Mouse (Mus musculus): ENCODE data around the gene Smyd4.
"Not testable (repeated sequence)": the region's sequence is repeated elsewhere in the genome, so short reads cannot be mapped to it uniquely, and the experiment has no call there.

Gene Smyd4

GRCm38 (mm10) chr11:75346556-75347187, 1.6 kb upstream of the Smyd4 start:
- no peak for DNase-seq

DNA sequence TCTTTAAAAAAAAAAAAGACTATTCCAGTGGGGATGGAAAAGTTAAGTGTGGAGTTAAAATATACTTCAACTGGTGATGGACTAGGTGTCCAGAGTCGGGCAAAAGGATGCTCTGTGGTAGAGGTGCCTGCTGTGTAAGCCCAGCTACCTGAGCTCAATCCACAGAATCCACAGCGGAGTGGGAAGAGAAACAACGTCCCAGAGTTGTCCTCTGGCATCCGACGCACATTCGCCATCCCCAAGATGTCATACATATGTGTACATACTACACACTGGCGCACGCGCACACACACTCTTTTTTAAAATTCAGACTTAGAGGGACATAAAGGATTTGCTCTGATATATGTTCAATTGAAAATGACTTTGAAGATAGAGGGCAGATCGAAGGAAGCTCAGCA, 1.0 kb upstream of the Smyd4 start:
- no peak for DNase-seq

DNA sequence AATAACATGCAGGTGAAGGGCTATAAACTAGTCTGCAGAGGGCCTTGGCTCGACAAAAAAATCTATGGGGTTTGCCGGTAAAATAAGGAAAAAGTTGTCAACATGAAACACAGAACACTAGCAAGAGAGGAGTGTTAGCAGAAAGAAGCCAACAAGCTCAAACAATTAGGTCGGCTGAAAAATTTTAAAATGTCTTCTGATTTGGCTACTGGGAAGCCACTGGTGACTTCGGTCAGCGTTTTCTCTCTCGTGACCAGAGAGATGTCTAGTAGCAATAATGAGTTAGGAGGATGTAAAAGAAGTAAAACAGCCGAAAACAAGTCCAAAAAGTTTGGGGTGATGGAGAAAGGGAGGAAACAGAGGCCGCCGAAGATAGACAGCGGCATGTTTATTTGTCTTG, 637 bp upstream of the Smyd4 start:
- DNase-seq: no peak

- DNase-seq: no peak
These were observed 643 bp downstream of the Smyd4 start for GRCm38 (mm10) chr11:75348890-75349261.

DNA sequence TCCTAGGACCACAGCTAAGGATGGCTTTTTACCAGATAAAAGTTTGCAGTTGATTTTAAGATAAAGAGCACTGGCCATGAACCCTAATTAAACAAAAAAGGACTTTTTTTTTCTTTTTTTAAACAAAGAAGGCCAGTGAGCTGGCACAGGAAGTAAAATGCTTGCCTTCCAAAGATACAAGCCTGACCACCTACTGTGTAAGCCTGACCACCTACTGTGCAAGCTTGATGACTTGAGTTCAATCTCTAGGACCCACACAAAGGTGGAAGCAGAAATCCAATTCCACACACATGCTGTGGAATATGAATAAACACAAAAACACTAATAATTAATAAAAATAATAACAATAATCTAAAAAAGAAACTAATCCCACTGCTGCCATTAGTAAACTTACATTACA, 3.0 kb downstream of the Smyd4 start:
- no peak for DNase-seq

DNA sequence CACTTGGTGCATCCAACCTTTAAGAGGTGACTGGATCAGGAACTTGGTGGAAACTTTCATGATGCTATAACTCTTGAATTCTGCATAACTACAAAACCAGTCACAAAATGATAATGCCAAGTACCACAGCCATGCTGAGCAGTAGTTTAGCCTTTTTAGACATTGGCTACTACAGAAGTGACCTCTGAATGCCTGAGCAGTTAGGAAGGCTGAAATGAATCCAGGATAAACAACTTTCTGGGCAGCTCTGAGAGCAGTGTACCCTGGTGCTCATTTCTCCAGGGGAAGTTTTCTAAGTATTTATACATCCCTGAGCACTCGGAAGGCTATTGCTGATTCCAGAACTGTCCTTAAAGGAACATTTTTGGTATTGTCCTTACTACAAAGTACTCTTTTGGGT, 7.2 kb downstream of the Smyd4 start:
- DNase-seq: no peak

- DNase-seq: no peak
These were observed 28.9 kb downstream of the Smyd4 start for GRCm38 (mm10) chr11:75377125-75377524.

- not testable (repeated sequence) for DNase-seq
These were observed 30.6 kb downstream of the Smyd4 start for GRCm38 (mm10) chr11:75378786-75379185.

GRCm38 (mm10) chr11:75383529-75383928, 35.3 kb downstream of the Smyd4 start:
- not testable (repeated sequence) for DNase-seq

GRCm38 (mm10) chr11:75395611-75396010, 47.4 kb downstream of the Smyd4 start:
- DNase-seq: no peak

DNA sequence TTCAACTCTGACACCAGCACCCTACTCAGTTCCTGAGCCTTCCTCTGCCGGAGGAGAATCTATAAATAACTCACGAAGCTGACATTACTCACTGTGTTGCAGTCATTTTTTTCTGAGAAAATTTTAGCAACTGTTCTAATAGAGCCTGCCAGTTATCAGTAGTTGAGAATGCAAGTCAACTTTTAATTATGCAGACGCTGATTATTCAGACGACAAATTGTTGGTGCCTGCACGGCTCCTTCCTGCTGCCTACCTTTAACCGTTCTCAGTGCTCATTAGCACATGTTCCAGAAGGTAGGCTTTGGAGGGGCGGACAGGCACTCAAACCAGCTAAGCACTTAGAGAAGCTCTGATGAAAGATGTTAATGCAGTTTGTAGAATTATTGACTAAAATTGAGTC, 49.2 kb downstream of the Smyd4 start:
- no peak for DNase-seq

DNA sequence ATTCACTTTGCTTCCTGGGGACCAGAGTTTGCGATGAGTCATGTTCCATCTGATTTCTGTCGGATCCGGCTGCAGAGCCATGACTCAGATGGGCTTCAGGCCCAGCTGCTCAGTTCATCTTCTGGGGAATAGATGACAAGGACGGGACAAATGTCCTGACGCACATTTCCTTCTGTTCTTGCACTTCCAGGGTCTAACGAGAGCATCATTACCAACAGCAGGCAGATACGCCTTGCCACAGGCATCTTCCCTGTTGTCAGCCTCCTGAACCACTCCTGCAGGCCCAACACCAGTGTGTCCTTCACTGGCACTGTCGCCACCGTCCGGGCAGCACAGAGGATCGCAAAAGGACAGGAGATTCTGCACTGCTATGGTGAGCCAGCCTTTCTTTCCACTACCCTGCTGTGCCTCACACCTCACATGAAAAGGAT, 51.2 kb downstream of the Smyd4 start:
- no peak for DNase-seq

DNA sequence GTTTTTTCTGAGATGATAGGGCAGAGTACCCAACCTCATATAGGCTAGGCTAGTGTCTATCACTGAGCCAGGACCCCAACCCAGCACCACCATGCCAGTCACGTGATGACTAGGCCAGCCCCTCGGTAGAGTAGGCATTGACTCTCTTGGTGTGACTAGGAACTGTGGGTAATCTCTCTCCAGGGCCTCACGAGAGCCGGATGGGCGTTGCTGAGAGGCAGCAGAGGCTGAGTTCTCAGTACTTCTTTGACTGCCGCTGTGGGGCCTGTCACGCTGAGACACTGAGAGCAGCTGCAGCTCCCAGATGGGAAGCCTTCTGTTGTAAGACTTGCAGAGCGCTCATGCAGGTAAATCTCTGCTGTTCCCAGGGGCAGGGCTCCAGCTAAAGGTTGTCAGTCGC, 51.9 kb downstream of the Smyd4 start:
- DNase-seq: no peak

- no peak for DNase-seq
These were observed 54.0 kb downstream of the Smyd4 start for GRCm38 (mm10) chr11:75402271-75402690.

DNA sequence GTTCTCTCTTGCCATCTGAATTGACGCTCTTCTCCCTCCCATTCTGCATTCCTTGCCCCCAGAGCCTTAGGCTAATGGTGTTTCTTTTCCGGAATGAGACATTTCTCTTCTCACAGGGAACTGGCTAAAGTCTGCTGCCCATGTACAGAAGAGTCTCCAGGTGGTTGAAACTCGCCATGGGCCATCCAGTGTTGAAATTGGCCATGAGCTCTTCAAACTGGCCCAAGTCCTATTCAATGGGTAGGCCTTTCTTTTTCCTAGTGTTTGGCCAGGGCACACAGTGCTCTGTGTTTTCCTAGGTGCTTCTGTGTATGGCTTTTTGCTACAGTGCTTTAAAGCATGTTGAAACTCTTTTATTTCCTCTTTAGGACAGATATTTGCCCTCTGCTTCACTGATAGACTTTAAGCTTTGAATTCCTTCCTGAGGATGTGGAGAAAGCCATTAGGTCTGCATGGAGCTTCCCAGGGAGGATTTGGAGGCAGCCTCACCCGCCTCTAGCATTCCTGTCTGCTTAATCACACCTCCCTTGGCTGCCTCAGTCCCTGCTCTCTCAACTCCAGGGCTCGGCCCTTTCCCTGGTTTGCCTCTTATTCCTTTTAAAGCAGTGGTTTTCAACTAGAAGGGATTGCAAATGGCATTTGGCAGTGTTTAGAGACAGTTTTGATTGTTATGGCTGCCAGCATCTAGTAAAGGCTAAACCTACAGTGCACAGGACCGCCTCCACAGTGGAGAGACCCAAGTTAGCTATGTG, 55.2 kb downstream of the Smyd4 start:
- DNase-seq: no peak

GRCm38 (mm10) chr11:75404801-75405200, 56.6 kb downstream of the Smyd4 start:
- no peak for DNase-seq

- no peak for DNase-seq
These were observed 57.9 kb downstream of the Smyd4 start for GRCm38 (mm10) chr11:75406104-75406503.

DNA sequence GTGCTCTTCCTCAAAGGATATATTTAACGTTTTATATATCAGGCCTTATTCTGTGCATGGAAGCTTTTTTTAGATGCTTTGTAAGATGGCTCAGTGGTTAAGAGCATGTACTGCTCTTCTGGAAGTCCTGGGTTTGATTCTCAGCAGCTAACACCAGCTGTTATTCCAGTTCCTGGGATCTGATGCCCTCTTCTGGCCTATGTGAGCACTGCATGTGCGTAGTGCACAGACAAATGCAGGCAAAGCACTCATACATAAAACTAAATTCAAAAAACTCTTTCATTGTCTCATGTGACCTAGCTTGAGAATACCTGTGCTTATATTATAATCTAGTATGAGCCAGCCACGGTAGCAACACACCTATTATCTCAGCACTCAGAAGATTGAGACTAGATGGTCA, 58.6 kb downstream of the Smyd4 start:
- peak; percentile 74 to 78 for DNase-seq

- DNase-seq: peak; percentile 59 to 76
These were observed 61.7 kb downstream of the Smyd4 start for GRCm38 (mm10) chr11:75409679-75410575.

- peak; percentile 30 to 43 for DNase-seq
These were observed 62.4 kb downstream of the Smyd4 start for GRCm38 (mm10) chr11:75410591-75410990.

DNA sequence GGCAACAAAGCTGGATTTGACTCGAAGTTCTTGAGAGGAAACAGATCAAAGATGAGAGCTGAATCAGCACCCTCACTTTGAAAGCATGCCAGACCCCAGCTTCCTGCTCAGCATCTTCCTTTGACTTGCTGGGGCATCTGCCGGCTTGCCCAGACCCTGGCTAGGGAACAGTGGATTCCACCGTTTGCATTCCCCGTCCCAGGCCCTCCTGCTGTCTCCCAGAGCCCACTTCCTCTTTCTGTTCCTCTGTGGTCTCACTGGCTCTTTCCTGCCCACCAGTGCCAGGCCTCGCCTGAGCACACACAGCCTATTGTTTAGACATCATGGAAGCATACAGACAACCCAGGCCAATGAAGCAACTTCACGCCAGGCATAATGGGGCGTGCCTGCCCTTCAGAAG, 66.9 kb downstream of the Smyd4 start:
- peak; percentile 18 to 39 for DNase-seq

- DNase-seq: peak in 1 of 2 experiments; percentile 30
These were observed 67.8 kb downstream of the Smyd4 start for GRCm38 (mm10) chr11:75415994-75416393.

- no peak for DNase-seq
These were observed 71.8 kb downstream of the Smyd4 start for GRCm38 (mm10) chr11:75420037-75420436.

Measured in thymus, postnatal 36 days (tissue).